Mouse (Mus musculus): ENCODE results near the gene Fam183b.
"Not testable (repeated sequence)": the region's sequence is repeated elsewhere in the genome, so short reads cannot be mapped to it uniquely, and the experiment has no call there.

The Fam183b gene

DNA sequence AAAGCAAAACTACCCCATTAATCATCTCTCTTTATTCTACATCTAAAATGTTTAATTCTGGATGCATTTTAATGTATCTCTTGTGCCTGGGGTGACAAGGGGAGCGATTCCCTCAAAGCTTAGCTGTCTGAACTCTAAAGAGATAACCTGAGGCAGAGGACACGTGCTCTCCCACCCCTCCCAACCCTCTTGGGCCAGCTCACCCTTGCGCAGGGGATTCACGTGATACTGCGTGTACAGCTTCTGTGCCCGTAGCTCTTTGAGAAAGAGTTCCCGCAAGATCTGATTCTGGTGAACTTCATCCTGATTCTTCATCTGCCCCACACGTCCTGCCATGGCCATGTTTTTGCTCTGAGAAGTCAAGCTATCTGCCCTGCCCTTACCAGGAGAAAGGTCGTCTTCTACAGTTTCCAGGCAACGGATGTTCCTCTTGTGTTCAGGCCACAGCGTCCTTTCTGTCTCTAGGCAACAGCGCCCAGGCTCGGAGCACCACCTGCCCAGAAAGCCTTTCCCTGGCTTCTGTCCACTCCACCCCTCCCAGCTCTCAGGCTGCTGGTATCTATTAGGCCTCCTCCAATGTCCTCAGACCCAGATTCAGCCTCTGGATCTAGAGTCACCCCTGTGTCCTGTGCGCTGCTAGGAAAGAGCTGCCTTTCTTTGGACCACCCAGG lies at the start of gene Fam183b:
Gene Fam183b (minus strand): TSS at position 403 of the 671 bp plus-strand sequence.
- DNase-seq (ENCODE audit: low read depth), result no peak

DNA sequence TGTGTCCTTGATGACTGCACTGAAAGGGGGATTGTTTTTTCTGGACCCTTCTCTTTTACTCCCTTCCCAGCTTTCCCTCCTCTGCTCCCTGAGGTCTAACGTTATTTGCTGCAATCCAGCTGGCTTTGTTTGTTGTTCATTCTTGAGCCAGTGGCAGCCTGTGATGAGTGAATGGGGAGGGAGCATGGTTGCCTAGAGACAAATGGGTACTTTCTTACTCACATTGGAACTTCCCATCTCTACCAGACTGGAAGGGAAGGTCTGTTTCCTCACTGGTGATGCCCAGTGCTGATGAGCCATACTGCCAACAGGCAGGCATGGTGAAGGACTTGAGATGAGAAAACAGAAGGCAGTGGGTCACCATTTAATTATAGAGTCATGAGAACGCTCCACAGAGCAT lies 48.0 kb upstream of the Fam183b start:
- DNase-seq (ENCODE audit: low read depth), result no peak

DNA sequence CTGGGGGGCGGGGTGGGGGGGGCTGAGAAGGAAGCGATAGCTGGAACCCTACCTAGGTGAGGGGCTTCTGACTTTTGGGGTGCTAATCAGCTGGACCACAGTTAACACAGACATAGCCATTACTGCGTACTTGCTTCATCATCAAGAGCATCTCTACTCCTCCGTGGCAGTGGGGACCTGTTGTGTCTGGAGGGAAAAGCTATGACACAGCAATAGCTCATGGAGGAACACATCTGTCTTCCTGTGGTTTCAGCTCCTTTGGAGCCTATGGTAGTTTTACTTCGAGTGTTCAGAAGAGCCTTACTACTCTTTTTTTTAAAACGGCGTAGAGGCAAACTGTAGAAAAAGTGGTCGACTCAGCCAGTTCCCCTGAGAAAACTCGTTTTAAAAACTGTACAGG lies 45.9 kb upstream of the Fam183b start:
- DNase-seq (ENCODE audit: low read depth), result no peak

DNA sequence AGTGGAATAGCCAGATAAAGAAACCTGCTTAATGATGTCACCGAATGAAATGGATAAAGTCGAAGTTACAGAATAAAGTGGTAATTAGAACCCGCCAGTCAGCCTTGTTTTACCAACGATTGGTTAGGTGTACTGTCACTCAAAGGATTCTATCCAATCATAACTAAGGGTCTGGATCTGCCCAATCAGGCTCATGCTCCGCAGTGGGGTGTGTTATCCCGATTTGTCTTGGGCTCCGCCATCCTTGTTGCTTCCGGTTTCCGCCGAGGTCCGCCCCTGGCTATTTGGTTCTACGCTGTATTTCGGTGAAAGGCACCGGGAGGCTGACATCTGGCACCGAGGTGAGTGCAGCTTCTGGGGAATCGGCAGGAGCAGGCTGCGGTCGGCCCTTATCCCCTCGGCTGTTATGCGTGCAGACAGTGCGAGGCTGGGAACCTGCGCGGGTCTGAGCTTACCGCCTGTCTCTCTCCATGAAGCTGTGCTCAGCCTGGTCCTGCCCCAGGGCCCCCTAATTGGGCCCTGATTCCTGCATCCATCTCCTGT lies 45.2 kb upstream of the Fam183b start, which contains the start of gene Gm12258:
Gene Gm12258 (plus strand): TSS at position 240 of the 543 bp plus-strand sequence.
- peak; percentile 100 for DNase-seq (ENCODE audit: low read depth)

DNA sequence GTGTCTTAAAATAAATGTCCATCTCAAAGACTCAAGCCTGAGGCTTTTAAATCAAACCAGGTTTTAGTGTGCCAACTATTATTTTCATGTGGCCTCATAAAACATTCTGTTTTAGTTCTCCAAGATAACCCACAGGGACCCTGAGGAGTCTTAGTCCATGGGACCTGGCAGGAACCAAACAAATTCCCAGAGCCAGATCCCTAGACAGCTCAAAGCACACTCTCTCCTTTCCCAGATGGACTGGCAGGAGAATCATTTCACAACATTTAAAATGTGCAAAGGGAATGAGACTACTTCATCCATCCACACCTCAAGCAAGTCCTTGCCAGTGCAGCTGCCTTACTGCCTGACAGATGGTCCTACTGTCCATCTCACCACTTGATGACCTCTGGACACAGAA lies 37.2 kb upstream of the Fam183b start, which contains the start of gene Olfr311:
Gene Olfr311 (plus strand): TSS at position 301 of the 400 bp plus-strand sequence.
- not testable (repeated sequence) for DNase-seq (ENCODE audit: low read depth)

DNA sequence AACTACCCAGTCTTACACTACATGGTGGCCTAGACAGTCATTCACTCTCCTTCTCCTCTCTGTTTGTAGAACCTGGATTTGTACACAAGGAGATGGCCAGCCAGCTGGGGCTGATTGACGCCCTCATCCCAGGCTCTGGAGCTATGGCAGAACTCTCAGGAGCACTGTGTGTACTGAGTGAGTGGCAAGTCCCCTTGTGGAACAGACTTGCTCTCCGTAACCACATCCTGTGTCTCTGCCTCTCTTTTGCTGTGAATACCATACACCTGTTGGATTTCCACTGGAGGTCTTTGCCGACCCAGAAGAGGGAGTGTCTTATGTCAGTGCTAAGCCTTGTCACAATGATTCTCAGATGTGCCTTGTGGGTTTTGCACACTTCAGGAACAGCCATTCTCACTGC lies 30.8 kb upstream of the Fam183b start:
- not testable (repeated sequence) for DNase-seq (ENCODE audit: low read depth)

DNA sequence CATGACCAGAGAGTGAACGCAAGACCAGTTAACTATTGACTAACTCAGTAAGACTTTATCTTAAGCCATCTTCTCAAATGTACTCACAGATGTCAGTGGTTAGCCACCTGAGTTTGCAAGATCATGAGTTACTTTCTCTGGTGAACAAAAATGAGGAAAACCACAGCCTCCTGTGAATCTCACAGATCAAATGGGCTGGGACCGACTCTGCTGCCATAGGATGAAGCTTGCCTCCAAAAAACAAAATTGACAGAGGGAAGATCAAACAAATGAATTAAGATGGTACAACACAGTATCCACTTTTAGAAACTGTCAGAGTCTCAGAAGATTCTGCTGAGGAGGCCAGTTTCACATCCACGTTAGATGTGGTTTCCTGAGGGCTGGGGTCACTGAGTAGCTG lies 28.0 kb upstream of the Fam183b start:
- DNase-seq (ENCODE audit: low read depth), result no peak

DNA sequence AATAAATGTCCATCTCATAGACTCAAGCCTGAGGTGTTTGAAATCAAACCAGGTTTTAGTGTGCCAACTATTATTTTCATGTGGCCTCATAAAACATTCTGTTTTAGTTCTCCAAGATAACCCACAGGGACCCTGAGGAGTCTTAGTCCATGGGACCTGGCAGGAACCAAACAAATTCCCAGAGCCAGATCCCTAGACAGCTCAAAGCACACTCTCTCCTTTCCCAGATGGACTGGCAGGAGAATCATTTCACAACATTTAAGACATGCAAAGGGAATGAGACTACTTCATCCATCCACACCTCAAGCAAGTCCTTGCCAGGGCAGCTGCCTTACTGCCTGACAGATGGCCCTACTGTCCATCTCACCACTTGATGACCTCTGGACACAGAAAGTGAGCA lies 27.2 kb upstream of the Fam183b start, which contains the start of gene Olfr312:
Gene Olfr312 (plus strand): TSS at position 301 of the 400 bp plus-strand sequence.
- not testable (repeated sequence) for DNase-seq (ENCODE audit: low read depth)

DNA sequence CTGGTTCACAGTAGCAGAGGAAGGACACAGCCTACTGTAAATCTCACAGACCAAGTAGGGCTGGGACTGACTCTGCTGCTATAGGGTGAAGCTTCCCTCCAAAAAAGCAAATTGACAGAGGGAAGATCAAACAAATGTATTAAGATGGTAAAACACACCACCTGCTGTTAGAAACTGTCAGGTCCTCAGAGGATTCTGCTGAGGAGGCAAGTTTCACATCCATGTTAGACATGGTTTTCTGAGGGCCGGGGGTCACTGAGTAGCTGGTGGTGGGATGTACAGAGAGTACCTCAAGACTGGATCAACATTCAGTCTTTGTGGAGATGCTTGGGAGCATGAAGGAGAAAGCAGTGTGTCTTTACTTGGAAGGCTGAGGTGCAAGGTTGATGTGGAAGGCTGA lies 13.9 kb upstream of the Fam183b start:
- DNase-seq (ENCODE audit: low read depth), result no peak

DNA sequence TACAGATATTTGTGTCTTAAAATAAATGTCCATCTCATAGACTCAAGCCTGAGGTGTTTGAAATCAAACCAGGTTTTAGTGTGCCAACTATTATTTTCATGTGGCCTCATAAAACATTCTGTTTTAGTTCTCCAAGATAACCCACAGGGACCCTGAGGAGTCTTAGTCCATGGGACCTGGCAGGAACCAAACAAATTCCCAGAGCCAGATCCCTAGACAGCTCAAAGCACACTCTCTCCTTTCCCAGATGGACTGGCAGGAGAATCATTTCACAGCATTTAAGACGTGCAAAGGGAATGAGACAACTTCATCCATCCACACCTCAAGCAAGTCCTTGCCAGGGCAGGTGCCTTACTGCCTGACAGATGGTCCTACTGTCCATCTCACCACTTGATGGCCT lies 12.9 kb upstream of the Fam183b start, which contains the start of gene Olfr313:
Gene Olfr313 (plus strand): TSS at position 301 of the 400 bp plus-strand sequence.
- DNase-seq (ENCODE audit: low read depth), result not testable (repeated sequence)

DNA sequence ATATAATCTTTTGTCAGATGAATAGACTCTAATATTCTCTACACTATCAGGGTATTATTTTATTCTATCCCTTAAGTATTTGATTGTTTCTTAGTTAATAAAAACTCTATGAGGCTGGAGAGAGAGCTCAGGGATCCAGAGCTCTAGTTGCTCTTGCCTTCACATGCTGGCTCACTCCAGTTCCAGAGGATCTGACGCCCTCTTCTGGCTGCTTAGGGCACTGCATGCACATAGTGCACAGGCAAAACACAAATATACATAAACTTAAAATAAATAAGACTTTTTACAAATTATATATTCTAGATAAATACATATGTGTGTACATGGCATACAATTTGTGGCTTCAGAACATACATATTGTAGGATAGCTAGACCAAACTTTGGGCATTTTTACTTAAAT lies 10.2 kb upstream of the Fam183b start:
- no peak for DNase-seq (ENCODE audit: low read depth)

DNA sequence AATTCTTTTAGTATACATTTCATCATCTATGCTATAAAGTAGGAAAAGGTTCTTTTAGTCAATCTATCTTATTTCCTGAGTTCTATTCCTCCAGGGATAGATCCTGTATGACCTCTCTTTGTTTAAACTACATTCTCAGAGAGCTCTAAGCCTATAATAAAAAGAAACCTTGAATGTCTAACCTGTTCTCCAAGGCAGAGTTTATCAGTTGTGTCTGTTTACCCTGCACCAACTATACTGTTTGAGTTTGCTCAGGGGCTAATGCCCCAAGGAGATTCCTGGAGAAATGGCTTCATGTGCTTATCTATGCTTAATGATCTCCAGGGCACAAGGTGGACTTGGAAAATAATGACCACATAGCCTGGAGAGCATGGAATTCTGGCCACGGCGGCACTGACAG lies 2.6 kb upstream of the Fam183b start:
- no peak for DNase-seq (ENCODE audit: low read depth)

DNA sequence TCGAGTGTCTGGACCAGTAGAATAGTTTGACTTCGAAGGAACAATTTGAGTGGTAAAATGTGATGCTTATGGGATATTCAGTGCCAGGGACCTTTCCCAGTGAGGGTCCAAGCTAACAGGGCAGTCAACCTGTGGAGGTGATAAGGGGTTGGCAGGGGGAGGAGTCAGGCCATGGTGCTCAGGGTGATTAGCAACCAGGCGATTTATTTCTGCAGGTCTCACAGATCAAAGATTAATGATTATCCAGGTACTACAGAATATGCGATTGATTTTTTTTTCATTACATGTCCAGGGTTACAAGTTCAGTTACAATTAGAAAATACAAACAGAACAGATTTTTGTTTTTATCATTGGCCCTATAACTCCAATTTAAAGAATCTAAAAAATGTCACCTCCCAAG lies 2.1 kb upstream of the Fam183b start:
- DNase-seq (ENCODE audit: low read depth), result no peak

DNA sequence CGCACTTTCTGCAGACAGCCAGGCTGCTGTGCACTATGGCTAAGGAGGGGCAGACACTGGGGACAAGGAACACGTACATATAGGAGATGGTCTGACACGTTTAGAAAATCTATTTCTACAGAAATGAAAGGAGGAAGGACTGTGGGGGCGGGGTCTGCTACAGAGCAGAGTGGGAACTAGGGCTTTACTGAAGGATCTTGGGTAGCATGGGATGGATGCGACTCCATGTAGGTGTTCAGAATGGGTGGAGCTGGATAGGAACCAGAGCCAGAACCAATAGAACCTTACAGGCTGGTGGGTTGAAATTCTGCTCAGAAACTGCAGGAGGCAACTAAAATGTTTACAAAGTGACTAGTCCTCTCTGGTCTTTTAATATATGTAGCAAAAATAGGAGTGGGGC lies 2.0 kb downstream of the Fam183b start:
- DNase-seq (ENCODE audit: low read depth), result no peak

DNA sequence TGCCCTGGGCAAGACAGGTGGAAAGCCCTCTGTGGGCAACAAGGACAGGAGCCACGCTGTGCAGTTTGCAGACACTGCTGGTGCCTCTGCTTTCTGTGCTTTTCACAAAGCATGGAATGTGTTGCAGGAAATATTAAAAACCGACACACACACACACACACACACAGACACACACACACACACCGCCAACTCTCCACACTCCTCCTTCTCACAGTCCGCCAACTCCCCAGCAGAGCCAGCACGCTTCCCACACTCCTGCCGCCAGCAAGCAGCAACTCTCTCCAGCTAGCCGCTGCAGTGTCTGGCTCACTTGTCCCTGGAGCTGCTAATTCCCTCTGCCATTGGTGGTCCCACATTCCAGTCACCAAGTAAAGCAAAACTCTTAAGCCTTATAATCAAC lies 4.9 kb downstream of the Fam183b start:
- DNase-seq (ENCODE audit: low read depth), result no peak

DNA sequence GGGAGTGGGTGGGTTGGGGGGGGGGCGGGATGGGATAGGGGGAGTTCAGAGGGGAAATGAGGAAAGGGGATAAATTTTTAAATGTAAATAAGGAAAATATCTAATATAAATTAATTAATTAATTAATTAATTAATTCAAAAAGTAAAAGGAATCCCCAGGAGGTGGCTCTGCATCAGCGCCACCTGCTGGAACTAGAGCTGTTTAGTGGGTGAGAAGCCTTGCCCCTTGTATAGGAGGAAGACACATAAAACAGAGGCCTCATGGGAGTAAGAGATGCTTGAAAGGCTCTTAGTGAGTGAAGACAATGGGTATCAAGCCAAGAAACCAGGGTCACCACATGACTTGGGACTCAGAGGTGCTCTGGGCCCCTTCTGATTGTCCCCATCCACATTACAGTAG lies 5.9 kb downstream of the Fam183b start:
- no peak for DNase-seq (ENCODE audit: low read depth)

DNA sequence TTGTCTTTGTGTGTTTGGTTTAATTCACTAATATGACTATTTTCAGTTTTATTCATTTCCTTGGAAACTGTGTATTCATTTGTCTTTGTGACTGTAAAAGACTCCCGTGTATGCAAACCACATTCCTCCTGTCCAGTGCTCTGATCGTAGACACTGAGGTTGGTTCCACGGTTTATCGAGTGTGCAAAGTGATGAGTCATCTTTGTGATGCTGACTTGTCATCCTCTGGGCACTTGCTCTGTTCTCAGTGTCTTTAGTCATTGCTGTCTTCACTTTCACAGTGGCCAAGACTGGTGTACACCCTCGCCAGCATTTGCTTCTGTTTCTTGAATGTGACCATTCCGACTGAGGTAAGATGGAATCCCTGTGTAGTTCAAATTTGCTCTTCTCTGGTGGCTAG lies 11.1 kb downstream of the Fam183b start:
- no peak for DNase-seq (ENCODE audit: low read depth)

DNA sequence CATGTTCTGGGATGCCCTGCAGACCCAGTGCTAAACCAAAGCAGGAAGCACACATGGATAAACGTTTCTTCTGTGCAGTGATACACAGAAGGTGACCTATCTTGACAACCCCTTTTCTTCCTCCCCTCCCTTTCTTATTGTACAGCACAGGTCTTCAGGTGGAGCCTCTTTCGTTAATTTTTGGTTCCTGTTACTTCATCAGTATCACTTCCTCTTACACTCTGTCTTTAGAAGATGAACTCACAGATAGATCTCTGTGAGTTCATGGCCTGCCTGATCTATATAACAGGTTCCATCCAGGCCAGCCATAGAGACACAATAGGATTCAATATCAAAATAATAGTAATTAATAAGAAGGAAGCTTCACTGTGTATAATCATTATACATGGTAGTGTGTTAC lies 11.7 kb downstream of the Fam183b start:
- DNase-seq (ENCODE audit: low read depth), result no peak

DNA sequence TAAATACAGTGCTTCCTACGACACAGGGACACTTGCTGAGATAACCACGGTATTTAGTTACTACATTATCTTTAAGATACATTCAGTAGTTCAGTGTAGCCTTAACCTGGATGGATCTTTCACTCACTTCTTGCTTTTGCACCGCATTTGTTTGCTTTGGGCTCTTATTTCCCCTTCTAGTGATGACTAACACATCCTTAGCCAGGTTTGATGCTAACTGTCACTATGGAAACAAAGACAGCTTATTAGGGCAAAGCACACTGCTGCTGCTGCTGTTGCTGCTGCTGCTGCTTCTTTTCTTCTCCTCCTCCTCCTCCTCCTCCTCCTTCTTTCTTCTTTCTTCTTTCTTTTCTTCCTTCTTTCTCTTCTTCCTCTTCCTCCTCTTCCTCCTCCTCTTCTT lies 12.2 kb downstream of the Fam183b start:
- no peak for DNase-seq (ENCODE audit: low read depth)

DNA sequence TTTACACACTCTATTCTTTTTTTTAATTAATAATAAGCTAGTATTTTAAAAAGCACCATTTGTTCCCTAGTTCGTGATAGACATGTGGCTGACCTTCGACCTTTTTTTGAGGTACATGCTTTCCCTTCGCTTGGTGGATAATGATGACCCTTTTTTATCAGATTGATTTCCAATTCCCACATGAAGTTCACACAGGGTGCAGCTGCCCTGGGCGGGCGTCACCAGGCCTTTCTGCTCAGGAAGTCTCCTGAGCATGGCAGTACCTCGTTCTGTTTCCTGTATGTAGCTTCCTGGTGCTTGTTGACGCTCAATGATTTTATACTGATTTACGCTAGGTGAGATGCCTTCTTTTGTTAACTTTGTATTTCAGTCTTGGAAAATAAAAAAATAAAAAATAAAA lies 13.4 kb downstream of the Fam183b start:
- no peak for DNase-seq (ENCODE audit: low read depth)

DNA sequence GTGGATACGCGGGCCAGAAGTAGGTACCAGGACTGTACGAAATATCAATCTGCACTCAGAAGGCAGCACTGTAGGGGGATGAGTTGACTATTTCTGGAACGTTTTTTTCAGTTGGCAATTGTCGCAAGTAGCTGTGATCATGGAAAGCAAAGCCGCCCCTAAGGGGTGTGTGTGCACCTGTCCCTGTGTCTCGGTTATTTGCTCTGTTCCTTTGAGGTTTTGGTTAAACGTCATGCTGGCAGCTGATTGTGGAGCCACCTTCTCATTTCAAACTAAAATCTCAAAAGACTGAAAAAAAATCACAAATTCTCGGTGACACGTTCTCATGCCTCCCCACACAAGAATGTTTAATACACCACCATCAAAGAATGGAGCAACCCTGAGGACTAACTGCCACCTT lies 14.1 kb downstream of the Fam183b start:
- DNase-seq (ENCODE audit: low read depth), result no peak

DNA sequence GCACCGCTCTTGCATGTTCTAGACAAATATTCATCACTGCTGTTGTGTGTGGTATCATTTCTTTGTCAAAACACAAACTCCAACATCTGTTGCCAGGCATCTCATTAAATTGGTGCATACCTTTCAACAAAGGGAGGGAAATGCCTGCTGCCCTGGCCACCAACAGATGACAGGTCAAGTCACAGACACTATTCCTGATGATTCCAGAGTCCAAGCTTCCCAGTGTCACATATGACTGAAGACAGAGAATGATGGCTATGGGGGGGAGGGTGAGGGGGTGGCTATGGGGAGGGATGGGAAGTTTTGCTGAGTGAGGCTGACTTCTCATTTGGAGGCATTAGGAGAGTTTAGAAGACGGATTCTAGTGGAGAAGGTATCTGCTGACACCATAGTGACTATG lies 17.6 kb downstream of the Fam183b start:
- DNase-seq (ENCODE audit: low read depth), result no peak

DNA sequence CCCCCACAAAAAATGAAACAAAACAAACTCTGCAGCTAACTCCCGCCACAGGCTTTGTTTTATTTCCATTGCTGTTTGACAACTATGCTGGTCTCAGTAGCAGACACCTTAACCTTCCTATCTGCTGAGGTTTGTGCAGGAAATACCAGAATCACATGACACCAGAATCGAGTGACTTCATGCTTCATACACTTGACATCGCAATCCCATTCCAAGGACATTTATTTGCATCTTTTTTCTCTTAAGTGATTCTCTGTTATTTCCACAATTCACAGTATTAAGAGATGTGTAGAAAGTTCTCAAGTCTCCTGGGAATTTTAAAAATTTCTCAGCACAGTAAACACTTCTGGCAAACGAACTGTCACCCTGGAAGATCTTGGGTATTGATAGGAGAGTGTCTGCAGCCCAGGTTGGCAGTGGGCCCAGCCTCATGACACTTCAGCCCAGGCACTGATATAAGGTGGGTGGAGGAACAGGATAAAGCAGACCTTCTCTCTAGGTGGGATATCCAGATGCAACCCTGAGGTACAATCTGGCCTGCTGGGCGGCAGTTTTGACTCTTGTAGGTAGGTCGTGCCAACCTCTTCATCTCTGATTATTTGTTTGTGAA lies 19.2 kb downstream of the Fam183b start, which contains the start of gene Olfr314:
Gene Olfr314 (plus strand): TSS at position 473 of the 610 bp plus-strand sequence.
- no peak for DNase-seq (ENCODE audit: low read depth)
